ENCODE assay signal across 7 mouse cellular contexts in the genomic region with DNA sequence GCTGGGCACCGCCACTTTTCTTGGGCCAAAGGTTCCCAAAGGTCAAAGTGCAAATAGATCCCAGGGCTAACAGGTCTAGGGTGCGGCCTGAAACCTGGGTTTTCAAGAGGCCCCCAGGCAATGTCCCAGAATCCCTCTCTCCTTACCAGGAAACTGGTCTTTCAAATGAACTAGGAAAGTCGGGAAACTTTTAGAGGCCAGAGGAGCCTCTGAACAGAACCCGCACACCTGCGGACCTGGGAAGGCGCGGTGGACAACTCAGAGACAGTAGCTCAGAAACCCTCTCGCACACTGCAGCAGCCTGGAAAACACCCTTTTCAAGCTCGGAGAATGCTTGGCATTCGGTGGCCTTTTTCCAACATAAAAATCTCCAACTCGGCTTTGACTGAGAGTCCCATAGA. TPM values are rescaled to one million over a fixed set of nuclear protein-coding genes. Genes with fewer than 3 reads are reported as not detected.
DNase-seq lines count a peak whose midpoint lies in the region; ATAC-seq and TF ChIP-seq lines count a peak whose summit lies in the region.

No protein-coding gene starts in this region.

- no peak for ATAC-seq in heart, embryonic 11.5 days (replicated peaks; ENCODE audit: insufficient number of reproducible peaks, low FRiP score, low TSS enrichment)
- no peak for ATAC-seq in kidney, embryonic 16.5 days (ENCODE audit: low FRiP score, low TSS enrichment)
- ATAC-seq in activated CD4-positive, CD25-positive, alpha-beta regulatory T cell, adult 4 months = no peak

- WGBS in heart, embryonic 11.5 days (ENCODE audit: insufficient replicate concordance) = 13% methylated on average over 11 of the region's 11 CpGs
- WGBS in kidney, embryonic 16.5 days = 18% methylated on average over 11 of the region's 11 CpGs

- no peaks in the 10 kb centered on the region; the same call in 1 of the 2 replicates for H3K36me3 ChIP-seq in ES-E14 (ENCODE audit: control insufficient read depth, insufficient read depth, low read length, poor library complexity, severe bottlenecking)
- H3K36me3 ChIP-seq in heart, embryonic 11.5 days (ENCODE audit: control insufficient read depth, insufficient read depth, low read length) = no peaks in the 10 kb centered on the region
- no peaks in the 10 kb centered on the region for H3K36me3 ChIP-seq in kidney, embryonic 16.5 days (ENCODE audit: insufficient read depth, low read length)

- peak overlapping the region; percentile 90 for H3K4me3 ChIP-seq in ES-E14 (ENCODE audit: insufficient read depth in 1 of 2, low read depth in 1 of 2, low read length in 2 of 2, poor library complexity in 1 of 2, severe bottlenecking in 1 of 2)
- peak overlapping the region; percentile 57 for H3K4me3 ChIP-seq in heart, embryonic 11.5 days (ENCODE audit: low read depth, low read length)
- peak overlapping the region; percentile 70 for H3K4me3 ChIP-seq in kidney, embryonic 16.5 days (ENCODE audit: low read length)

- peak overlapping the region; percentile 95 for H3K9ac ChIP-seq in ES-E14 (ENCODE audit: insufficient read depth, low read depth, low read length, poor library complexity, severe bottlenecking)
- peak overlapping the region; percentile 72 for H3K9ac ChIP-seq in heart, embryonic 11.5 days (ENCODE audit: low read depth, low read length)
- peak overlapping the region; percentile 75 for H3K9ac ChIP-seq in kidney, embryonic 16.5 days (replicated peaks; ENCODE audit: low read length)

- peak overlapping the region; percentile 100 for H3K27ac ChIP-seq in ES-E14 (ENCODE audit: insufficient read depth, low read depth, low read length, poor library complexity, severe bottlenecking)
- H3K27ac ChIP-seq in heart, embryonic 11.5 days (ENCODE audit: low read depth, low read length) = 0 out of 2 replicates have a peak overlapping the region, but pooled peaks have one; percentile 30
- H3K27ac ChIP-seq in kidney, embryonic 16.5 days (ENCODE audit: low read length) = peak overlapping the region; percentile 87

- peaks cover 4 to 14% of the 10 kb centered on the region in 2 experiments for H3K4me1 ChIP-seq in ES-E14 (ENCODE audit: control insufficient read depth in 2 of 2, insufficient read depth in 2 of 2, low read length in 2 of 2, poor library complexity in 1 of 2)
- peaks cover 8% of the 10 kb centered on the region; the same call in 1 of the 2 replicates for H3K4me1 ChIP-seq in heart, embryonic 11.5 days (ENCODE audit: control insufficient read depth, insufficient read depth, low read length)
- H3K4me1 ChIP-seq in kidney, embryonic 16.5 days (ENCODE audit: insufficient read depth, low read length) = peaks cover 28% of the 10 kb centered on the region

- no peaks in the 10 kb centered on the region for H3K9me3 ChIP-seq in ES-E14 (ENCODE audit: control insufficient read depth, insufficient read depth, low read depth, low read length)
- no peaks in the 10 kb centered on the region for H3K9me3 ChIP-seq in heart, embryonic 11.5 days (replicated peaks; ENCODE audit: control insufficient read depth, low read length)
- H3K9me3 ChIP-seq in kidney, embryonic 16.5 days (ENCODE audit: low read length) = no peaks in the 10 kb centered on the region

- in situ Hi-C loops in ES-E14 (cut with MboI; ENCODE audit: low sequenced_read_pairs in 2 of 2, unreplicated experiment in 2 of 2) = no loop called here

- peak overlapping the region; percentile 63 for H3K4me2 ChIP-seq in heart, embryonic 11.5 days
- H3K4me2 ChIP-seq in kidney, embryonic 16.5 days (replicated peaks; ENCODE audit: low read depth, low read length) = peak overlapping the region; percentile 68

- DNase-seq in 416B (ENCODE audit: low read depth) (peak; percentile 15), ES-E14 (ENCODE audit: low read depth, low spot score) (peak; percentile 88)
- DNase-seq in lung, postnatal 25 days (ENCODE audit: low spot score) = peak; percentile 44
- DNase-seq in layer of hippocampus, adult 9-10 months (ENCODE audit: low spot score) = no peak

- no peaks in the 10 kb centered on the region for H3K27me3 ChIP-seq in heart, embryonic 11.5 days (ENCODE audit: control insufficient read depth, insufficient read depth, low read length)
- no peaks in the 10 kb centered on the region for H3K27me3 ChIP-seq in kidney, embryonic 16.5 days (ENCODE audit: insufficient read depth, low read length)

TF ChIP-seq in ES-E14, 5 proteins besides CTCF, POLR2A, EP300 and RAD21:
- no peak for TF ChIP-seq MAFK (IDR thresholded peaks at IDR 0.05; ENCODE audit: insufficient read depth, low read depth, low read length)
- TF ChIP-seq HCFC1 (IDR thresholded peaks at IDR 0.05; ENCODE audit: borderline replicate concordance, insufficient read depth, low read length) = peak; percentile 34; the same call in 1 of the 2 replicates
- TF ChIP-seq ZC3H11A (IDR thresholded peaks at IDR 0.05; ENCODE audit: borderline replicate concordance, low read depth, low read length) = no peak
- no peak for TF ChIP-seq ZNF384 (IDR thresholded peaks at IDR 0.05; ENCODE audit: low read depth, low read length)
- TF ChIP-seq CHD2 (IDR thresholded peaks at IDR 0.05; ENCODE audit: low read depth, low read length) = no peak
TF ChIP-seq in ES-E14: peak in this region for 1.

RNA-seq across cellular contexts. Expression of a gene that starts 1.0 kb away (rescaled TPM):
- total RNA-seq in ES-E14 (2012; rRNA removed) = 97.3 and 104 TPM in 2 replicates
- 21.3 and 25.0 TPM in 2 replicates for polyA plus RNA-seq in heart, embryonic 11.5 days (2014; fragmentation: Nextera tagmentation; extraction: Ambion mirVana)
- 31.0 and 33.2 TPM in 2 replicates for polyA plus RNA-seq in kidney, embryonic 16.5 days (2015; fragmentation: Nextera tagmentation; extraction: Ambion mirVana)
- 1 to 10 TPM; 4.5 to 6.0 TPM for polyA plus RNA-seq in activated CD4-positive, CD25-positive, alpha-beta regulatory T cell, adult 4 months (2017; shearing (Covaris generic))

RNA-seq across cellular contexts. Expression of a gene that starts 56.6 kb away (rescaled TPM):
- total RNA-seq in ES-E14 (2012; rRNA removed) = 10.9 and 16.4 TPM in 2 replicates
- 60.3 and 67.0 TPM in 2 replicates for polyA plus RNA-seq in heart, embryonic 11.5 days (2014; fragmentation: Nextera tagmentation; extraction: Ambion mirVana)
- polyA plus RNA-seq in kidney, embryonic 16.5 days (2015; fragmentation: Nextera tagmentation; extraction: Ambion mirVana) = 54.6 and 59.1 TPM in 2 replicates
- 10 to 100 TPM; 12.0 to 16.3 TPM for polyA plus RNA-seq in activated CD4-positive, CD25-positive, alpha-beta regulatory T cell, adult 4 months (2017; shearing (Covaris generic))

Comparison
In these comparisons a context has a peak if more than half of its experiments do, and no peak if none do; other contexts are left out.
1. H3K27ac ChIP-seq: peak in every context shown above with its lines; median percentile 100 in ES-E14; 87 in kidney, embryonic 16.5 days; 30 in heart, embryonic 11.5 days.